Mouse (Mus musculus) heart, adult 9 months (tissue): Measurements from ENCODE around the gene Vps9d1.
A peak's percentile ranks its signal among the peaks of the same experiment; 100 is the strongest.
"Not testable (repeated sequence)": the region's sequence is repeated elsewhere in the genome, so short reads cannot be mapped to it uniquely, and the experiment has no call there.

Source experiments
- DNase-seq, 2 experiments: peaks; one replicate each; pipeline ENCODE4 v3.0.0; 2022; ENCODE audit warnings: low spot score in 2 of 2

The Vps9d1 gene

DNA sequence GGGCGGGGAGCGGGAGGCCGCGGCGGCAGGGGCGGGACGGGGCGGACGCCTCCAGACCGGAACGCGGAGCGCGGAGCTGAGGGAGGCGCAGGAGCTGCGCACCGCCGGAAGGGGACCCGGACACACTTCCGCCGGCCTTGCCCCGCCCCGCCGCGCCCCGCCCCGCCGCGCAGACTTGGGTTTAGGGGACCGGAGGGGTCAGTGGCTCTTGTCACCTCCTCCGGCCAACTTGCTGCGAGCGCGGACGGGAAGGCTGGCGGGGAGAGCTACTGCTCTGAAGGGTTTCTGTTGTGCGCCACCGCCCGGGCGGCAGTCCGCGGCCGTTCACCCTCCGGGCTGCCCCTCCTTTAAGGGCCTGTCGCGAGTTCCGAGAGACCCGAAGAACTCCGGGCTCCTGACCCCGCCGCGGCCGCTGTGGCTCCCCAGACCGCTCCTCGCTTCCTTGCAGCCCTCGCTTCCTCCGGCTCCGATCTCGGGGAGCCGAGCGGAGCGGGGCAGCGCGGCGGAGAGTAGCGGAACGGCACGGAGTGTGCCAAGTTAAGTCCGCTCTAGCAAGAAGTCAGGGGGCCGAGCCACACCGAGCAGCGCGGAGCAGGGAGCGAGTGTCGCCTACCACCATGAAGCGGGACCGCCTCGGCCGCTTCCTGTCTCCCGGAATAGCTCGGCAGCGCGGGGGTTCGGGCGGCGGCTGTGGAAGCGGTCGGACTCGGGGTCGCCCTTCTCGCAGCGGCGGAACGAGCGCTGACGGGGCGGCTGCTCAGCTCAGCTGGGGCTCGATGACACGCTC, at the start of gene Vps9d1, which contains the start of gene Zfp276:
Gene Vps9d1 (minus strand): TSS at position 250 of the 787 bp plus-strand sequence.
Gene Zfp276 (plus strand): TSS at position 97 of the 787 bp plus-strand sequence.
- DNase-seq = peak; percentile 75 to 77

- DNase-seq = no peak
These were observed 44.2 kb upstream of the Vps9d1 start for GRCm38 (mm10) chr8:123298301-123298700.

DNA sequence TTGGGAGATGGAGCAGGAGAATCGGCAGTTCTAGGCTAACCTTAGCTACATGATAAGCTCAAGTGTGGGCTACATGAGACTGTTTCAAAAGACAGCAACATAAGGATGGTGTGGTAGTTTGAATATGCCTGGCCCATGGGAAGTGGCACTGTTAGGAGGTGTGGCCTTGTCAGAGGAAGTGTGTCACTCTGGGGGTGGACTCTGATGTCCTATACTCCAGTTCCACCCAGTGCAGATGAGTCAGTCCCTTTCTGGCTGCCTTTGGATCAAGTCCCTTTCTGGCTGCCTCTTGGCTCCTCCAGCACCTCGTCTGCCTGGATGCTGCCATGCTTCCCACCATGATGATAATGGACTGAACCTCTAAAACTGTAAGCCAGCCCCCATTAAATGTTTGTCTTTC, 38.6 kb upstream of the Vps9d1 start:
- DNase-seq = no peak

DNA sequence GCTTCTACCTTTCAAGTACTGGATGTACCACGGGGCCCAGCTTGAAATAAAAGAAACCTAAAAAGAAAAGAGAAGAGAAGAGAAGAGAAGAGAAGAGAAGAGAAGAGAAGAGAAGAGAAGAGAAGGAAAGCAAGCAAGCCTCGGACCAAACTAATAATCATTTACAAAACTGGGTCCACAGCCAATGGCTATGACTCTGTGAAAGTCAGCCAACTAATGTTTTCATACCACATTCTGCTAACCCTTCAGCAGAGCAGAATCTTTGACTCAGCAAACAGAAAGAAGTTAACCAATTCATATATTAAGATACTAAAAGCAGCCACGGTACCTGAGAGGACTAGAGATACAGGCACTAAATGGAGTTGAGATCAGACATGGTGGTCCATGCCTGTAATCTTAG, 38.1 kb upstream of the Vps9d1 start:
- no peak for DNase-seq

- DNase-seq = peak; percentile 68 to 77
These were observed 37.6 kb upstream of the Vps9d1 start for GRCm38 (mm10) chr8:123291716-123292115.

DNA sequence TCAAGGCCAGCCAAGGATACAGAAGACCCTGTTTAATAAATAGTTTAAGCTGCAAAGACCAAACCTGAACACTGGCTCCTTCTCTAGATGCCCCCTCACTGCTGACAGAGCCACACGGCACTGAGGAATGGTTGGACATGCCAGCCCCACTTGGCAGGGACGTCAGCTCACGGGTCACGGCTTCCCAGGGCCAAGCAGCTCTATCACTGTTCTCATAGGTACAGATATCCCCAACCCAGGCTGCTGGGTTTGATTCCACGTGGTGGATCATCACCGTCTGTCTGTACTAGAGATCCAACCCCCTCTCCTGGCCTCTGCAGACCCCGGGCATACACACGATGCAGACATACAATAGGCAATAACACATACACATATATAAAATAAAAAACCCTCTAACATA, 36.5 kb upstream of the Vps9d1 start:
- peak in 1 of 2 experiments; percentile 13 for DNase-seq

DNA sequence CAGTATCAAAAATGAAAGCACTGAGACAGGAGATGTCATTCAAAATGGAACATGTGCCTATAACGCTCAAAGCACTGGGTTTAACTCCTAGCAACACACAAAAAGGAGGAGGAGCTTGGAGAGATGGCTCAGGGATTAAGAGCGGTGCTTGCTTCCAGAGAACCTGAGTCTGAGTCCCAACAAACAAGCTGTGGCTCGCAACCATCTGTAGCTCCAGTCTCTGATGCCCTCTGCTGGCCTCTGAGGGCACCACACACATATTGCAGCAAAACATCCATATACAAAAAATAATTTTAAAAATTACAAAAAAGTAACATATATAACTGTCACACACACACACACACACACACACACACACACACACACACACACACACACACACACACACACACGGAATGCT, 36.0 kb upstream of the Vps9d1 start:
- no peak for DNase-seq

GRCm38 (mm10) chr8:123287362-123287761, 33.2 kb upstream of the Vps9d1 start:
- DNase-seq = no peak

GRCm38 (mm10) chr8:123284493-123284892, 30.3 kb upstream of the Vps9d1 start:
- no peak for DNase-seq

DNA sequence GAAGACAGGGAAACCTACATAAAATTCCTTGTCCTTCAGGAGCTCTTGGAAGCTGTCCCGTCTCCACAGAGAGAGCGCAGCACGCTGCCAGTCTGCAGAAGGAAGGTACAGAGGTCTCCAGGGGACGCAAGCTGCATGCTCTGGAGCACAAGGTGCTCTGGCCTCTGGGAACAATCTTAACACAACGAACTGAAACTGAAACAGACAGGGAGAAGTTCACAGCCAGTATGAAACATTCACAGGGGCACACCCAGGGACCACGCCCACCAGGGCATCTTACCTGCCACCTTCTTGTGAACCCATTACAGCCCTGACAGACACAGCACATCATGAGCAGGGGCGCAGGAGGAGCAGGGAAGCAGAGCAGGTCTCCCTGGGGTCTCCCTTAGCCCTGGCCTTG, 29.8 kb upstream of the Vps9d1 start:
- no peak for DNase-seq

GRCm38 (mm10) chr8:123282994-123283393, 28.8 kb upstream of the Vps9d1 start:
- DNase-seq = not testable (repeated sequence)

DNA sequence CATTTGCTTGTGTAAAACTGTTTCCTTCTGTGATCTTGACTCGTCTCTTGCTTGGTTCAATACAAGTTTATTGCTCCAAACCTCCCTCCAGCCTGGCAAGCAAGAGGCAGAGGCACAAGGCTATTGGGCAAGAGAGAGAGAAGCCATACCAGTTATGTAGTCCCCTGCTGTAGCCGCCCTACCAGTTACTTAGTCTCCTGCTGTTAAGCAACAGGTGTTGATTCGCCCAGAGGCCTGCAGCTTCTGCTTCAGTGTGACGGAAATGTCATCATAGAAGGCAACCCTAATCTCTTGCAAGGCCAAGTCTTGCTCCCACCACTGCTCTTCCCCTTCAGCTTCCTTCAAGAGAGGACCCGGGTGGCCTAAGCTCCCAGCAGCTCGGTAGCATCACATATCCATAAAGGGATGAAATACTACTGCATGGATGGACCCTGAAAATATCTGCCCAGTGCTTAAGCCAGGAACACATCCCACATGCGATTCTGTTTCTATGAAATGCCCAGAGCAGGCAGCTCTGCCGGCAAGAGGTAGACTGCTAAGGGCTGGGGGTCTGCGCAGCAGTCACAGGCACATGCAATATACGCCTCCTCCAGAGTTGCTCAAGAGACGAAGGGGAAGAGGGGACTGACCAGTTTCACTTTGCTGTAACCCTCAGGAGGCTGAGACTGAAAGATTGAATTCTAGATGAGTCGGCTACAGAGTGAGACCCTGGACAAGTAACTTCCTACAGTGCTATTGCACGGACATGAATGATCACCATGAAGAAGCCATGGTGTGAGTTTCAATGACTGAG, 26.4 kb upstream of the Vps9d1 start:
- no peak for DNase-seq

DNA sequence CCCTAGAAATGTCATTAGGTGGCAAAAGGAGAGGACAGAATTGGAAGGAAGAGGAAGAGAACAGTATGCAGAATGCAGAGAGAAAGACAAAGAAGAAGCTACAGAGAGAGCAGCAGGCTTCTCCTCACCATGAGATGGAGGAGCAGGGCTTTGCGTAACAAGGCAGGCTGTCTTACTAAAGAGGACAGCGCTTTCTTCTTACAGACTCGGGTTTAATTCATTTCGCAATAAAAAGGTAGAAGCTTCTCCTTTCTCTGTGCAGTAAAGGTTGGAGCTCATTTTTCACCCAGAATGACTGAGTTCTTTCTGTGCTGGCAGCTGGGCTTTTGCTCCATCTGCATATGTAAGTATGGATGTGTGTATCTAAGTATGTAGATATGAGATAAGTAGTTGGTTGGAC, 25.7 kb upstream of the Vps9d1 start:
- DNase-seq = no peak

- no peak for DNase-seq
These were observed 24.3 kb upstream of the Vps9d1 start for GRCm38 (mm10) chr8:123278445-123278844.

- no peak for DNase-seq
These were observed 20.9 kb upstream of the Vps9d1 start for GRCm38 (mm10) chr8:123275096-123275495.

- DNase-seq = no peak
These were observed 20.3 kb upstream of the Vps9d1 start for GRCm38 (mm10) chr8:123274447-123274846.

DNA sequence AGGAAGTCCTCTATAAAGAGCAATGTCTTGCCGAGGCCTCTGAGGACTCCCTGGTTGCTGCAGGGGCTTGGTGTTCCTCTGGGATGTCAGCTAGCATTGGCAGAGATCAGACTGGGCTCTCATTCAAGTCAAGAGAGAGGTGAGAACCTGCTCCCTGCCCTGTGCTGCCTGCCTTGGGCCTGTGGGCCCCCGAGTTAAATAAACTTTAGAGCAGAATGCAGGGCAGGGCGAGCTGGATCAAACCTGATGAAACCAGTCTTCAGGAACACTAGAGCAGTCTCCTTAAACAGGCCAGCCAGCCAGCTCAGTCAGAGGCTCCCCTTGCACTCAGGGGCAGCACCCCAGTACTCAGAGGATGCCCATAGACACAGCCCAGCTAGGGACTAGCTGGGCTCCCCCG, 17.8 kb upstream of the Vps9d1 start:
- DNase-seq = no peak

GRCm38 (mm10) chr8:123271147-123271546, 17.0 kb upstream of the Vps9d1 start:
- DNase-seq = no peak

DNA sequence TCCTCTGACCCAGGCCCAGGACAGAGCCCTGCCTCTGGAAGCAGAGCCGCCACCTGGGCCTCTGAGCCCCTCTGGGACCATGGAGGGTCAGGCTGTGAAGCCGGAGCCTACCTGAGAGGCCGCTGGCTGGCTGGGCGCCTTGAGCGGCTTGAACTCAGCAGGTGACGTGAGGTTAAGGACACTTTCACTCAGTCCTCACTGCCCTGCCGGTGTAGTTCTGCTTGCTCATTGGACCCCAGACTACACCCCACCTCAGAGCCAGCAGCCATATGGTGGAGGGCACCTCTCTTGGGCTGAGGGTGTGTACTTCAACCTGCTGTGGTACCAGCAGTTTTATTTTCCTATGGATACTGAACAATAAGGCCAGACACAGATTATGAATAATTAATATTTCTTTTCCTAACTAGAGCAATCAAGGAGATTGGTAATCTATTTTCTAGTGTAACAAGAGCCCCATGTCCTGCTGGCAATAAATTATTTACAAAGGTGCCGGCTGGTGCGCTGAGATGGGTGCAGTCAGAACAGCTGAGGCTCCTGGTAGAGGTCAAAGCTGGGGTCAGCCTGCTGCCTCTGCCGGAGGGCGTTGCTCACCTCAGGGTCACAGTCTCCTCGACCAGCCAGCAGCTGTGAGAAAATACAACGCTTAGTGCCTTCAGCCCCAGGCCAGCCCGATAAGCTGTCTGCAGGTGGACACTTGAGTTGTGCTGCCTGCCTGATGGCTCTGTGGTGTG, 13.9 kb upstream of the Vps9d1 start:
- no peak for DNase-seq

DNA sequence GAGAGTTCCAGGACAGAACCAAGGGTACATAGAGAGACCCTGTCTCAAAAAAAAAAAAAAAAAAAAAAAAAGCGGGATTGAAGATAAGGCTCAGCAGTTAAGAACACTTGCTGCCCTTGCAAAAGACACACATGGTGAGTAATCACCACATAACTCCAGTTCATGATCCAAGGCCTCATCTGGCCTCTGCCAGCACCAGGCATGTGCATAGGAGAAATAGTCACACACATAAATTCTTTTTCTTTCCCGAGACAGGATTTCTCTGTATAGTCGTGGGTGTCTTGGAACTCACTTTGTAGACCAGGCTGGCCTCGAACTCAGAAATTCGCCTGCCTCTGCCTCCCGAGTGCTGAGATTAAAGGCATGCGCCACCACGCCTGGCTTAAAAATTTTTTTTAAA, 3.4 kb upstream of the Vps9d1 start:
- DNase-seq = not testable (repeated sequence)

GRCm38 (mm10) chr8:123257114-123257513, 3.0 kb upstream of the Vps9d1 start:
- DNase-seq = no peak

GRCm38 (mm10) chr8:123255170-123255569, 1.0 kb upstream of the Vps9d1 start:
- no peak for DNase-seq
